Mouse (Mus musculus) liver, adult 2 months (tissue): Measurements from ENCODE around the gene Smad3.

Experiments
- CTCF ChIP-seq: fragments of 200-500 bp; IDR thresholded peaks from 2 replicates; pipeline ENCODE4 v1.5.1; 2011; ENCODE audit warnings: low read depth, low read length, control low read depth
- POLR2A ChIP-seq: fragments of 200-500 bp; IDR thresholded peaks from 2 replicates; pipeline ENCODE4 v1.6.1; 2011; ENCODE audit warnings: low read length, control low read depth; ENCODE audit not compliant: insufficient read depth; ENCODE audit errors: extremely low read depth

DNA sequence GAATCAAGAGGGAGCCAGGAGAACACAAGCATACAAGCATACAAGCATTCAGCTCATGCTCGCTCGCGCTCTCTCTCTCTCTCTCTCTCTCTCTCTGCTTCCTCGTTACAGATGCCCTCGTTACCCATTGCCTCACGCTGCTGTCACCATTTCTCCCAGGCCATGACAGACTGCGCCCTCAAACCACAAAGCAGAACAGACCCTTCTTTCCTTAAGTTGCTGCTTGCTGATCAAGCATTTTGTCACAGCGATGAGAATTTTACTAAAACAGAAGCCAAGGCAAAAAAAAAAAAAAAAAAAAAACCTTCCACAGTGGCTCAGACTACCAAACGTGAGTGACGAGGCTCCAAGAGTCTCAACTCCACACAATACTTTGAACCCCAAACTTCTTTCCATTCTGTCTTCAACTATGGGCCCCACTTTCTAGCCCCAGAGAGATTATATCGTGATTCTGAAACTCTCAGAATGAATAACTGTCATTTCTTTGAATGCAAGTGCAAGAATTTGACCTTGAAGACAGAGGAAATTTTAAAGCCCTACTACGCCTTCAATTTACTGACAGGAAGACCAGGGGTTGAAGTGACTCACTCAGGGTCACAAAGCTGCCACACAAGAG lies 19.6 kb downstream of the Smad3 start:
- TF ChIP-seq CTCF = no peak
- no peak for TF ChIP-seq POLR2A
